Mouse (Mus musculus) neutrophil, adult 59 days (primary cell): ENCODE data around the gene Clec12a. TPM values are rescaled to one million over a fixed set of nuclear protein-coding genes. Genes with fewer than 3 reads are reported as not detected.

Experiments used
- total RNA-seq, 2 experiments: library from RNA; stranded (reverse); gene quantifications; 1 replicate in 1 of 2; 2 replicates in 1 of 2; pipeline ENCODE4 v1.2.4; 2023

The Clec12a gene
- 100 to 1,000 TPM; 190 to 205 TPM for total RNA-seq

GRCm38 (mm10) chr6:129342391-129342790 lies at the start of gene Clec12a:
Clec12a (plus strand) TSS chr6:129342691.

GRCm38 (mm10) chr6:129331610-129332009 lies 10.9 kb upstream of the Clec12a start, which contains the start of gene 4922502D21Rik:
4922502D21Rik (minus strand) TSS chr6:129331796.

GRCm38 (mm10) chr6:129385774-129386173 lies 43.3 kb downstream of the Clec12a start, which contains the start of gene Clec12b:
Clec12b (minus strand) TSS chr6:129385874.

GRCm38 (mm10) chr6:129396997-129397396 lies 54.5 kb downstream of the Clec12a start, which contains the start of gene Clec1b:
Clec1b (plus strand) TSS chr6:129397297.

GRCm38 (mm10) chr6:129408562-129408961 lies 66.1 kb downstream of the Clec12a start, which contains the start of gene Clec9a:
Clec9a (plus strand) TSS chr6:129408862.

Other genes starting within 250 kb of the Clec12a start
- under 1 TPM in 1 of 2 experiments, not detected in 1; 0.16 TPM for gene Clec2e, start 241.8 kb upstream of the Clec12a start, total RNA-seq
- gene Clec2d, start 162.1 kb upstream of the Clec12a start, total RNA-seq: 10 to 100 TPM; 35.1 to 42.5 TPM
- gene Cd69, start 67.3 kb upstream of the Clec12a start, total RNA-seq: 10 to 100 TPM; 51.9 to 57.3 TPM
- not detected for gene 4922502D21Rik, start 10.9 kb upstream of the Clec12a start, total RNA-seq
- gene Clec12b, start 43.2 kb downstream of the Clec12a start, total RNA-seq: under 1 TPM in 1 of 2 experiments, not detected in 1; 0.29 TPM
- gene Clec1b, start 54.6 kb downstream of the Clec12a start, total RNA-seq: 10 to 100 TPM; 10.9 TPM
- gene Clec9a, start 66.2 kb downstream of the Clec12a start, total RNA-seq: 1 to 10 TPM; 1.6 to 3.2 TPM
- under 1 TPM; 0.11 to 0.18 TPM for gene Clec1a, start 109.3 kb downstream of the Clec12a start, total RNA-seq
- 10 to 100 TPM; 24.7 to 29.3 TPM for gene Olr1, start 164.5 kb downstream of the Clec12a start, total RNA-seq
- gene Tmem52b, start 169.9 kb downstream of the Clec12a start, total RNA-seq: 1 to 10 TPM; 1.1 to 2.2 TPM
- 10 to 100 TPM; 23.7 to 25.7 TPM for gene Gabarapl1, start 190.5 kb downstream of the Clec12a start, total RNA-seq
- not detected for gene Klre1, start 235.2 kb downstream of the Clec12a start, total RNA-seq
- under 1 TPM in 1 of 2 experiments, not detected in 1; 0.86 TPM for gene Klrd1, start 249.1 kb downstream of the Clec12a start, total RNA-seq